Mouse (Mus musculus): Measurements from ENCODE around the gene Tnnc1. TPM values are rescaled to one million over a fixed set of nuclear protein-coding genes. Genes with fewer than 3 reads are reported as not detected.

The Tnnc1 gene
- polyA plus RNA-seq, 1 experiment from 2014 or later: 19.5 TPM

DNA sequence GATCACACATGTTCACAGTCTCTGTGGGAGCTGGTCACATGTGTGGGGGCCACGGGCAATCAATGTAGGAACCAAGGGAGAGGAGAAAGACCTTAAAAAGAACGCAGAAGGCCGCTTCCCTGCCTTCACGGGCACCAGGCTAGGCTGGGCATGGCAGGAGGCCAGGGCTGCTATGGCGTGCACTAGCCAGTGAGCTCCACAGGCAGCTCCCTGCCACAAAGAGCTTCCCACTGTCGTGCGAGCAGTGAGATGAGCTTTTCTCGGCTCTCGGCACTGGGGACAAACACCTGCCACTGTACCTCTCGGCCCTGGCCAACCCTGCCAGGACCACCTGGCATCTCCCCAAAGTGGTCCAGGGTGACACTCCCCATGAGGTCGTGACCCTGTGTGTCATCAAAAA lies 36.7 kb upstream of the Tnnc1 start:
- Histone ChIP-seq H3K27ac (no peak overlapping the region), H3K36me3 (peaks cover 67% of the 10 kb centered on the region), H3K9me3 (replicated peaks) (no peaks in the 10 kb centered on the region), H3K4me2 (no peak overlapping the region), H3K4me1 (peaks cover 23% of the 10 kb centered on the region), H3K4me3 (replicated peaks) (no peak overlapping the region), H3K9ac (no peak overlapping the region), H3K27me3 (no peaks in the 10 kb centered on the region)
- ATAC-seq (replicated peaks; ENCODE audit: low FRiP score): no peak
- WGBS: 89% methylated on average over 11 of the region's 11 CpGs

DNA sequence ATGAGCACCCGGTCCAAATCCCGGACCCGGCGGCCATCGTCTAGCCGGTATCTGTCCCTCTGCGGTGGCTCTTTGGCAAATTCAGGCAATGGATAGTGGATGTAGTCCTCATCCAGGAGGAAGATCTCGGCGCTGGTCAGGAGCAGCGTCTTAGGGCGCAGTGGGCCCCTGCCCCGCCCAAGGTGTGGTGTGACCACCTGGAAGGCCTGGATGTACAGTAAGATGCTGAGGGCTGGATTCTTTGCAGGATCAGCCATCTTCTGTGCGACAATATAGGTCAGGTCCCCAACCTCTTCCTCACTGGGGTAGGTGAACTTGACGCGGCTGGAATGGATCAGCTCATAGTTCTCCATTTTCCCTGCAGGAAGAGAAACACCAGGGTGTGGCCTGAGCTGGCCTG lies 36.3 kb upstream of the Tnnc1 start:
- H3K9ac ChIP-seq: no peak overlapping the region
- no peaks in the 10 kb centered on the region for H3K27me3 ChIP-seq
- ATAC-seq (replicated peaks; ENCODE audit: low FRiP score): no peak
- 93% methylated on average over 15 of the region's 15 CpGs for WGBS
- no peaks in the 10 kb centered on the region for H3K9me3 ChIP-seq (replicated peaks)
- H3K4me1 ChIP-seq: peaks cover 19% of the 10 kb centered on the region
- H3K4me2 ChIP-seq: no peak overlapping the region
- H3K4me3 ChIP-seq (replicated peaks): no peak overlapping the region
- H3K36me3 ChIP-seq: peaks cover 71% of the 10 kb centered on the region
- H3K27ac ChIP-seq: no peak overlapping the region

DNA sequence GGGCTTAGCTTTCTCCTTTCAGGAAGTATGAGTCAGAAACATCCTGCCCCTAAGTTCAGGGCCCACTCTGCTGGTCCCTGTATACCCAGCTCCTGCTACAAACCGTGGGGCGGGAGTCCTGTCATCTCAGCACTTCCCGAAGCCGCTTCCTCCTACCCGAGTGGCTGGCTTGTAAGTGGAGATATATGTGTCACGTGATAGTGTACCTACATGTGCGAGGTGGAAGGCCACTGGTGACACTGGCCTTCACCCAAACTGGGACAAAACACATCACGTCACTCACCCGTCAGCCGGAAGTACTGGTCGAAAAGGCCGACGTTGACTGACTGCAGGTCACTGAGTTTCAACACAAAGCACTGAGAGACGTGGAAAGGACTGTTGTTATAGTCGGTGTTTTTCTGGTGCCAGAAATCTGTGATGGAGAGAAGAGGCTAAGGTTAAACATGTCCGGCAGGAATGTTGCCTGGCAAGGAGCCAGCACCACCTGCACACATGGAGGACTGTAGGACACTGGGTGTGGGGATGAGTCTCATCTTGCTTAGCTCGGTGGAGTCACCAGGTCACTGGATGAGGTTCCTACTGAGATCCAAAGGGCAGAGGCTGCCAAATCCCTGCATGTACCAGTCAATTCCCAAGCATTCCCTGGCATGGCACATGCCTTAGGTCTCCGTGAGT lies 35.2 kb upstream of the Tnnc1 start:
- Histone ChIP-seq H3K4me3 (replicated peaks) (no peak overlapping the region), H3K4me1 (peaks cover 11% of the 10 kb centered on the region; the same call in 1 of the 2 replicates), H3K4me2 (no peak overlapping the region), H3K9ac (no peak overlapping the region), H3K27ac (no peak overlapping the region), H3K9me3 (replicated peaks) (no peaks in the 10 kb centered on the region), H3K36me3 (peaks cover 82% of the 10 kb centered on the region), H3K27me3 (no peaks in the 10 kb centered on the region)
- no peak for ATAC-seq (replicated peaks; ENCODE audit: low FRiP score)
- WGBS: 76% methylated on average over 18 of the region's 18 CpGs

DNA sequence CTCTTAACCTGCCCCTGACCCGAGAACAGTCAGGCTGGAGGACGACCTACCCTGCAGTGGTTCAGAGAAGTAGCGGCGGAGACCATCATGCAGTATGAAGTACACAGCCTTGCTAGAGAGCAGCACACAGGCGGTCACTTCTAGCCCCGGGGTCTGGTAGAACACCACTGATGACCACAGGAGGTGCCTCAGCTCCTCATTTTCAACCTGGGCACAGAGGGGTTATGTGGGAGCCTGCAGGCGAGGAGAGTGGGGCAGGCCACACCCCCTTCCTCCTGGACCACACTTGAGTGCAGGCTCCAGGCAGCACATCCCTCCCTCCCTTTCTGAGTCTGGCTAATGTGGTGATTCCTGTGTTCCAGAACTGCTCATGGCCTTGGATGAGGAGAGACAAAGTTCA lies 34.6 kb upstream of the Tnnc1 start:
- Histone ChIP-seq H3K4me3 (replicated peaks) (no peak overlapping the region), H3K27me3 (no peaks in the 10 kb centered on the region), H3K9me3 (replicated peaks) (no peaks in the 10 kb centered on the region), H3K36me3 (peaks cover 87% of the 10 kb centered on the region), H3K9ac (no peak overlapping the region), H3K4me2 (no peak overlapping the region), H3K27ac (no peak overlapping the region), H3K4me1 (peaks cover 7% of the 10 kb centered on the region; the same call in 1 of the 2 replicates)
- ATAC-seq (replicated peaks; ENCODE audit: low FRiP score): no peak; the same call in 1 of the 2 replicates
- 84% methylated on average over 7 of the region's 7 CpGs for WGBS

DNA sequence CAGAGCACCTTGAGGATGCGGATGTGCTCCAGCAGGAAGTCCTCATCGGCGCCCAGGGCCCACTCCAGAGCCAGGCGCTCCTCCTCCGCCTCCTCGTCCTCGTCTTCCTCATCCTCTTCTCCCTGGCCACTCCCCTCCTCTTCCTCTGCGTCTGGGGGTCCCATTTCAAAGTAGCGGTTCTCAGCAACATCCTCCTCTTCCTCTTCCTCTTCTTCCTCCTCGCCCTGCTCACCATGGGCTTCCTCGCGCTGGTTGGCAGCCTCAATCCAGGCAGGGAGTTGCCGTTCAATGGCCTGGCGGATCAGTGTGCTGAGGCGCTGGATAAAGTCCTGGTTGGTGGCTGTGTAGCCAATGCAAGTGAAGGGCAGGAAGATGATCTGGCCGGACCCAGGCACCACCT lies 30.8 kb upstream of the Tnnc1 start:
- 0 out of 2 replicates have a peak, but pooled peaks cover 4% of the 10 kb centered on the region for H3K4me1 ChIP-seq
- no peak overlapping the region for H3K4me3 ChIP-seq (replicated peaks)
- H3K9me3 ChIP-seq (replicated peaks): no peaks in the 10 kb centered on the region
- H3K27me3 ChIP-seq: no peaks in the 10 kb centered on the region
- peaks cover 99% of the 10 kb centered on the region for H3K36me3 ChIP-seq
- no peak overlapping the region for H3K27ac ChIP-seq
- no peak overlapping the region for H3K9ac ChIP-seq
- WGBS: 87% methylated on average over 16 of the region's 16 CpGs
- no peak for ATAC-seq (replicated peaks; ENCODE audit: low FRiP score)
- no peak overlapping the region for H3K4me2 ChIP-seq

DNA sequence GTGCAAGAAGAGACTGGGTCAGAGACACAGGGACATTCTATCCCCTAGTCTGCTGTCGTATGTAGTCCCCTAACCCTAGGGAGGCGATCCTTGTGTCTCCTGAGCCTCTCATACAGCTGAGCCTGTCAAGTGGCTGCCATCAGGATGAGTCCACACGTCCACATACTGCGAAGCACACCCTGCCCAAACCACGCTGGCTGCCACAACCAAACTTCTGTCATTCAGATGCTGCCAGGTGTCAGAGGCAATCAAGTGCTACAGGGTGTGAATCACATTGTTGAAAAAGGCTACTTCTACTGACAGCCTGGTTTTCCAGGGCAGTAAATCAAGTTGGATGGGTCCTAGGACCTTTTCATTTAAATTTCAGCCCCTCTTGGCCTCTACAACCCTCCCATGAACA lies 30.4 kb upstream of the Tnnc1 start:
- ATAC-seq (replicated peaks; ENCODE audit: low FRiP score): no peak
- Histone ChIP-seq H3K4me1 (0 out of 2 replicates have a peak, but pooled peaks cover 6% of the 10 kb centered on the region), H3K9ac (no peak overlapping the region), H3K36me3 (peaks cover 99% of the 10 kb centered on the region), H3K9me3 (replicated peaks) (no peaks in the 10 kb centered on the region), H3K4me3 (replicated peaks) (no peak overlapping the region), H3K27ac (no peak overlapping the region), H3K27me3 (no peaks in the 10 kb centered on the region), H3K4me2 (no peak overlapping the region)
- WGBS: 87% methylated on average over 5 of the region's 5 CpGs

DNA sequence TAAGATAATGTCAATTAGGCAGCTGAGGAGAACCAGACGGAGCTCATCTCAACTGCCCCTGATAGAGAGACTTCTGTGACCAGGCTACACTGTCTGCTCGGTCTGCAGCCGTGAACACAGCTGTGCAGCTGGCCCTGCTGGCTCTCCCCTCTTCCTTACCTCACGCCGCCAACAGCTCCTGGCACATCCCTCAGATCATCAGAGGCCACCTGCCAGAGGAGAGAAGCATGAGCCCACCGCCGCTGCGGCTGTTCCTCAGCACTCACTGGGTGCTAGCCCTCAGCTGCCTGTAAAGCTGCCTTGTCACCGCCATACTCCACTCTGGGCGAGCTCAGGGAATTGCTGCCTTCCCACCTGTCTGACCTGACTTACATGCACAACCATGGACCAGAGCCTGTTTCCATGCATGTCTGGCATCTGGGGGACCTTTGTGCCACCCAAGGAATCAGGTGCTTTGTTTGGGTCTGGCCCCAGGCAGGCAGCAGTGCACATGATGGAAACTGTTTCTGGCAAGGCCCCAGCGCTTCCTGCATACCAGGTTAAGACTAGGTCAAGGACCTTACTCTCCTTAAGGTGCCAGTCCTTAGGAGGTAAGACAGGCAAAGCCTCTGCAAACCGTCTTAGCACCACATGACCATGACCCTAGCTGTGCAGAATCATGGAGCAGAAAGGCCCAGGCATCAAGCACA lies 28.3 kb upstream of the Tnnc1 start:
- 93% methylated on average over 12 of the region's 12 CpGs for WGBS
- peaks cover 7% of the 10 kb centered on the region; the same call in 1 of the 2 replicates for H3K4me1 ChIP-seq

DNA sequence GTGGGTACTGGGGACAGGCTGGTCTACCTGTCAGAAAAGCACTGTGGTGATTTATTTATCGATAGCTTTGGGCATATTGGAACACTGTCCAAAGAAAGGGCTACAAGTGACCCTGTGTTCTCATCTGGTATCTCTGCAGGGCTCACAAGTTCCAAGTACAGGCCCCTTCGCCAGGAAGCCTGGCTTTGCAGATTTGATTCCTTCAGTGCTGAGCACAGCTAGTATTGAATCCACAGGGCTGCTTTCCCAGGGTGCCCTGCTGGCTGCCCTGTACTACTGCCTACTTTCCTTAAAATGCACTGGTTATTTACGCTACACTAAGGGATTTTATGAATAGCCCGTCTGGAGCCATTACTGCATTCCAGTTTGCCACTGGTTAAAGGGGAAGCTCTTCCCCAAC lies 26.6 kb upstream of the Tnnc1 start:
- H3K27ac ChIP-seq: no peak overlapping the region
- no peak overlapping the region for H3K4me2 ChIP-seq
- H3K27me3 ChIP-seq: no peaks in the 10 kb centered on the region
- H3K36me3 ChIP-seq: peaks cover 99% of the 10 kb centered on the region
- no peak overlapping the region for H3K4me3 ChIP-seq (replicated peaks)
- 77% methylated on average over 4 of the region's 4 CpGs for WGBS
- no peak overlapping the region for H3K9ac ChIP-seq
- H3K9me3 ChIP-seq (replicated peaks): no peaks in the 10 kb centered on the region
- no peak for ATAC-seq (replicated peaks; ENCODE audit: low FRiP score)
- peaks cover 10% of the 10 kb centered on the region; the same call in 1 of the 2 replicates for H3K4me1 ChIP-seq

More for the DNA sequence above, 28.3 kb upstream of the Tnnc1 start:
- peaks cover 99% of the 10 kb centered on the region for H3K36me3 ChIP-seq
- no peak for ATAC-seq (replicated peaks; ENCODE audit: low FRiP score)
- no peak overlapping the region for H3K27ac ChIP-seq
- H3K4me2 ChIP-seq: no peak overlapping the region
- H3K4me3 ChIP-seq (replicated peaks): no peak overlapping the region
- H3K9me3 ChIP-seq (replicated peaks): no peaks in the 10 kb centered on the region
- H3K9ac ChIP-seq: no peak overlapping the region
- H3K27me3 ChIP-seq: no peaks in the 10 kb centered on the region

DNA sequence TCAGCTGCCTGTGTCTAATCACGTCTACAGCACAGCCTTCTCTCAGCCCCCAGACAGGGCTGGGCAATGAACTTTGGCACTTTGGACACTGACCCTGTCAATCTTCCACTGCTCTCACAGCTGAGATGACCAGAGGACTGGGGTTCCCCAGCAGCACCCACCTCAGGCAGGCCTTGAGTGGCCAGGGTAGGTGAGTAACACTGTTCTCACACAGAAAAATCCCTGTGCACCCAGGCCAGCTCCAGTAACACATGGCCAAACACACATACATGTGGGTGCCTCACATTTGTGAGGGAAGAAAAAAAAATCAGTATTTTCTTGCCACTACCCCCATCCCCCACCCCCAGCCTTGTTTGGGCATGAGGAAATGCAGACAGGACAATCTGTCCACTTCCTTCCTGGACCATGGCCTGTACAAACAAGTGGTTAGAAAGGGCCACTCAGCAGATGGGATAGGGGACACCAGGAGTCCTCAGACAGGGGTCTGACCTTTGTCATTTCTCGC lies 25.3 kb upstream of the Tnnc1 start:
- no peaks in the 10 kb centered on the region for H3K9me3 ChIP-seq (replicated peaks)
- H3K9ac ChIP-seq: no peak overlapping the region
- H3K27me3 ChIP-seq: no peaks in the 10 kb centered on the region
- peaks cover 99% of the 10 kb centered on the region for H3K36me3 ChIP-seq
- no peak overlapping the region for H3K4me3 ChIP-seq (replicated peaks)
- H3K4me2 ChIP-seq: no peak overlapping the region
- peaks cover 10% of the 10 kb centered on the region; the same call in 1 of the 2 replicates for H3K4me1 ChIP-seq
- peak overlapping the region; percentile 56 for H3K27ac ChIP-seq
- 63% methylated on average over 2 of the region's 2 CpGs for WGBS
- peak; percentile 40; the same call in 1 of the 2 replicates for ATAC-seq (replicated peaks; ENCODE audit: low FRiP score)

DNA sequence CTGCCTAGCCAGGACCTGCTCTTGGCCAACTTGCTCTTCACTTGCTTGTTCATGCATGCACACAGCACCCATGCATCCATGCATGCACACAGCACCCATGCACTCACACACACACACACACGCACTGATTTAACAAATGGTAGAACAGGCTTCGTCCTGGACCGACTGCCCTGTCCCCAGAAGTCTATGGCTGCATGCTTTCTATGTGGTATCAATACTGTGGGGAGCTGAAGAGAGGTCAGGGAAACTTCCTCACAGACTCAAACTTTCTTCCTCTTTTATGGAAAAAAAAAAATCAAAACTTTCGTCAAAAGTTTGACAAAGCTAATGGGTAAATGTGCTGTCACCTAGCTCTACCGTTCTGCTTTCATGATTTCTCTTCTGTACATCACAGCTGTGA lies 24.6 kb upstream of the Tnnc1 start:
- no peak overlapping the region for H3K9ac ChIP-seq
- no peak for ATAC-seq (replicated peaks; ENCODE audit: low FRiP score)
- H3K4me1 ChIP-seq: peaks cover 10% of the 10 kb centered on the region; the same call in 1 of the 2 replicates
- H3K4me3 ChIP-seq (replicated peaks): no peak overlapping the region
- 83% methylated on average over 5 of the region's 5 CpGs for WGBS
- H3K27me3 ChIP-seq: no peaks in the 10 kb centered on the region
- peak overlapping the region; percentile 18 for H3K27ac ChIP-seq
- H3K36me3 ChIP-seq: peaks cover 100% of the 10 kb centered on the region
- no peak overlapping the region for H3K4me2 ChIP-seq
- H3K9me3 ChIP-seq (replicated peaks): no peaks in the 10 kb centered on the region

DNA sequence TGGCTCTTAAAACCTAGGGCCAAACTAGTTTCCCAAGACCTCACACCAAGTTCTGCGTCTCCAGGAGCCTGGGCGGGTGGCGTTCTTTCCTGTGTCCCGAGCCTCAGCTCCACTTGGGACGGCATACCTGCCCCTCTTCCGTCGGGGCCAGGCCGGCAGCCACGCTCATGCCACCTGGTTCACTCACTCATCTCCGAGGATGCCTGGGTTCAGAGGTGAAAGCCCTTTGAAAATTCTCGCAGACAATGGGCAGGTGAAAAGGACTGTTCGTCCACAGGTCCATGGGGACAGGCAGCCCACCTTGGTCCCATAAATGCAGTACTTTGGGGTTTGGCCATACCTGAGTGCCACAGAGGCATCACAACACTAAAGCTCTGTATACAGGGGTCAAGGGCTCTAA lies 23.9 kb upstream of the Tnnc1 start:
- H3K9me3 ChIP-seq (replicated peaks): no peaks in the 10 kb centered on the region
- H3K36me3 ChIP-seq: peaks cover 100% of the 10 kb centered on the region
- no peaks in the 10 kb centered on the region for H3K27me3 ChIP-seq
- H3K4me2 ChIP-seq: no peak overlapping the region
- no peak overlapping the region for H3K4me3 ChIP-seq (replicated peaks)
- no peak overlapping the region for H3K9ac ChIP-seq
- H3K4me1 ChIP-seq: peaks cover 10% of the 10 kb centered on the region; the same call in 1 of the 2 replicates
- no peak overlapping the region for H3K27ac ChIP-seq
- 92% methylated on average over 12 of the region's 12 CpGs for WGBS
- no peak for ATAC-seq (replicated peaks; ENCODE audit: low FRiP score)

DNA sequence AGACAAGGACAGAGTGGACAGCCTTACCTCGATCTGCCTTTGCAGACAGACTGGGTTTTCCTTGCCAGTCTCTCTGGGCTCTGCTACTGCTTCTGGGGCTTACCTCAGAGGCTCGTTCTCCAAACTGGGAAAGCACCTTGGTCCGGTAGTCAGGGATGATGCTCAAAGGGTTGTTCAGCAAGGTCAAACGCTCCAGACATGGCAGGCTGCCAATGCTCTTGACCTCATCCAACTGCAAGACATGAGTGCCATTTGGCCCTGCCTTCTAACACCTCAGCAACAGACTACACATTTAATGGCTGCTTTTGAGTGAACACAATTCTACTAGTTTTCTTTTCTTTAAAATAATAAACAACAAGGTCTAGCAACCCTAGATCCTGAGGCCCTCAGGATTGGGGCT lies 21.5 kb upstream of the Tnnc1 start:
- WGBS: 74% methylated on average over 4 of the region's 4 CpGs
- no peaks in the 10 kb centered on the region for H3K9me3 ChIP-seq (replicated peaks)
- no peaks in the 10 kb centered on the region for H3K27me3 ChIP-seq
- peaks cover 10% of the 10 kb centered on the region; the same call in 1 of the 2 replicates for H3K4me1 ChIP-seq
- H3K4me3 ChIP-seq (replicated peaks): no peak overlapping the region
- no peak for ATAC-seq (replicated peaks; ENCODE audit: low FRiP score)
- H3K27ac ChIP-seq: no peak overlapping the region
- no peak overlapping the region for H3K9ac ChIP-seq
- H3K36me3 ChIP-seq: peaks cover 100% of the 10 kb centered on the region
- no peak overlapping the region for H3K4me2 ChIP-seq

Measured in kidney, embryonic 15.5 days (tissue).